Mouse (Mus musculus): ENCODE measurements around the gene Pigu.

GRCm38 (mm10) chr2:155248206-155248605, 109.0 kb downstream of the Pigu start:
- TF ChIP-seq CTCF (IDR thresholded peaks at IDR 0.05; ENCODE audit: borderline replicate concordance, control insufficient read depth, extremely low read depth, insufficient read depth, low read length, poor library complexity) (no peak), POLR2A (IDR thresholded peaks at IDR 0.05; ENCODE audit: control insufficient read depth, extremely low read depth, insufficient read depth, low read length, poor library complexity) (no peak)
